In the genomic region with DNA sequence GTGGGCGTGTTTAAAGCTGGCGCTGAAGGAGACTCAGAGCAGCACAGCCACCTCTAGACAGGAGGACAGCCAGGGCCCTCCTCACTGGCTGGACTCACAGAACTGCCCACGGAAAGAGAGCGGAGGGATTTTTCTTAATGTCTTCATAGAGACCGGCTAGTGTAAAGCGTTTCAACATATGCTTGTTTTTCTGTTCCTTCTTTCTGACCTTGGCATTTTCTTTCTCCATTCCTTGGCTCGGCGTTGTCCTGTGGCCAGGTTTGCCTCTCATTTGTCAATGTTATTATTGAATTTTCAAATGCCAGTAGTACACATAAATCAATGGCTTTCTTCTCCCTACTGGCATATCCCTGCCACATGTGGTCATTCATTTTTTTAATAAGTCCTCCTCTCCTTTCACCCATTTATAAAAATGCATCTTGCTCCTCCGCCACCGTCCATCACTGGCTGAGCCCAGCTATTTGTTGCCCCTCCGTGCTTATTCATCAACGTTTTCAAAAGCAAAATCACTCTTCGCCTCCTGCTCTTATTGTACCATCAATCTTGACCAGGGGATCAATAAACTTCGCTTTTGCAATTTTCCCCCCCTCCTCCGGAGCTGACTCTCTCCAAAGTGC, we compare ENCODE assay signal across 10 mouse cellular contexts.
DNase-seq lines count a peak whose midpoint lies in the region; ATAC-seq and TF ChIP-seq lines count a peak whose summit lies in the region.
"Had no signal": no experiment of that assay in that cellular context is flagged by ENCODE, and none has a peak within 500 bp of the region (broad histone marks: within the 10 kb centered on the region; RNA-seq: fewer than 3 reads in every experiment).

No protein-coding gene starts in this region.

- WGBS in lung, embryonic 16.5 days, result 58% methylated on average over 15 of the region's 15 CpGs
- WGBS in hindbrain, postnatal 0 days, result 51% methylated on average over 15 of the region's 15 CpGs
- 46% methylated on average over 15 of the region's 15 CpGs for WGBS in neural tube, embryonic 14.5 days

- TF ChIP-seq CTCF in hindbrain, postnatal 0 days (IDR thresholded peaks at IDR 0.05; ENCODE audit: low read depth), result no peak

- no peaks in the 10 kb centered on the region; the same call in 1 of the 2 replicates for H3K4me1 ChIP-seq in lung, embryonic 16.5 days (replicated peaks; ENCODE audit: control insufficient read depth, insufficient read depth, low read length)
- H3K4me1 ChIP-seq in hindbrain, postnatal 0 days (ENCODE audit: insufficient read depth, low read length), result 0 out of 2 replicates have a peak, but pooled peaks cover 5% of the 10 kb centered on the region
- peaks cover 9% of the 10 kb centered on the region; the same call in 1 of the 2 replicates for H3K4me1 ChIP-seq in neural tube, embryonic 14.5 days (ENCODE audit: control insufficient read depth, insufficient read depth, low read length)

- H3K4me2 ChIP-seq in lung, embryonic 16.5 days (ENCODE audit: low read depth, low read length), result peak overlapping the region; percentile 38
- peak overlapping the region; percentile 48 for H3K4me2 ChIP-seq in hindbrain, postnatal 0 days (ENCODE audit: low read depth, low read length)
- peak overlapping the region; percentile 26 for H3K4me2 ChIP-seq in neural tube, embryonic 14.5 days (ENCODE audit: low read depth, low read length)
- H3K4me2 ChIP-seq: heart, embryonic 11.5 days had no signal

- H3K36me3 ChIP-seq in lung, embryonic 16.5 days (ENCODE audit: control insufficient read depth, insufficient read depth, low read length), result no peaks in the 10 kb centered on the region
- H3K36me3 ChIP-seq in hindbrain, postnatal 0 days (ENCODE audit: insufficient read depth, low read length), result no peaks in the 10 kb centered on the region
- no peaks in the 10 kb centered on the region for H3K36me3 ChIP-seq in neural tube, embryonic 14.5 days (ENCODE audit: control insufficient read depth, insufficient read depth, low read length)

- no peak overlapping the region for H3K27ac ChIP-seq in lung, embryonic 16.5 days (ENCODE audit: low read length)
- no peak overlapping the region for H3K27ac ChIP-seq in hindbrain, postnatal 0 days
- H3K27ac ChIP-seq in neural tube, embryonic 14.5 days (ENCODE audit: low read depth, low read length), result no peak overlapping the region

- no peaks in the 10 kb centered on the region for H3K27me3 ChIP-seq in lung, embryonic 16.5 days (ENCODE audit: control insufficient read depth, insufficient read depth, low read depth, low read length)
- H3K27me3 ChIP-seq in hindbrain, postnatal 0 days (ENCODE audit: insufficient read depth, low read length), result no peaks in the 10 kb centered on the region
- no peaks in the 10 kb centered on the region for H3K27me3 ChIP-seq in neural tube, embryonic 14.5 days (ENCODE audit: control insufficient read depth, insufficient read depth, low read length)

- DNase-seq in embryo, embryonic 10.5 days (ENCODE audit: low spot score), result peak; percentile 30
- DNase-seq in embryo, embryonic 10 days (ENCODE audit: low spot score), result no peak
- DNase-seq in lung, postnatal 4 days, result no peak
- peak; percentile 18 for DNase-seq in hindbrain, postnatal 0 days (ENCODE audit: low spot score)
- no peak for DNase-seq in gastrocnemius, postnatal 36 days
- DNase-seq in right cerebral cortex, adult 18-20 months, result no peak
- DNase-seq: kidney, adult 8-10 months had no signal

- H3K9ac ChIP-seq in lung, embryonic 16.5 days (ENCODE audit: low read length), result 0 out of 2 replicates have a peak overlapping the region, but pooled peaks have one; percentile 8
- peak overlapping the region; percentile 9; the same call in 1 of the 2 replicates for H3K9ac ChIP-seq in hindbrain, postnatal 0 days (replicated peaks; ENCODE audit: low read length)
- H3K9ac ChIP-seq in neural tube, embryonic 14.5 days (replicated peaks; ENCODE audit: low read depth, low read length), result no peak overlapping the region

- intact Hi-C loops in gastrocnemius, postnatal 36 days (cut with DNase I), result no loop called here

- ATAC-seq in lung, embryonic 16.5 days (ENCODE audit: low read depth), result no peak
- no peak for ATAC-seq in hindbrain, postnatal 0 days
- ATAC-seq in neural tube, embryonic 14.5 days (ENCODE audit: low read depth), result peak; percentile 25; the same call in 1 of the 2 replicates

- H3K4me3 ChIP-seq in lung, embryonic 16.5 days (ENCODE audit: low read length), result peak overlapping the region; percentile 12; the same call in 1 of the 2 replicates
- H3K4me3 ChIP-seq in hindbrain, postnatal 0 days (ENCODE audit: low read length), result peak overlapping the region; percentile 10; the same call in 1 of the 2 replicates
- H3K4me3 ChIP-seq in neural tube, embryonic 14.5 days (ENCODE audit: low read depth, low read length), result no peak overlapping the region; the same call in 1 of the 2 replicates

- no peaks in the 10 kb centered on the region for H3K9me3 ChIP-seq in lung, embryonic 16.5 days (ENCODE audit: control insufficient read depth, low read length)
- H3K9me3 ChIP-seq in hindbrain, postnatal 0 days (ENCODE audit: low read length), result no peaks in the 10 kb centered on the region
- H3K9me3 ChIP-seq in neural tube, embryonic 14.5 days (ENCODE audit: control insufficient read depth, low read length), result no peaks in the 10 kb centered on the region

Comparison
In these comparisons a context has a peak if more than half of its experiments do, and no peak if none do; other contexts are left out.
1. DNase-seq: peak in embryo, embryonic 10.5 days (single experiment) and hindbrain, postnatal 0 days (single experiment); none in embryo, embryonic 10 days (single experiment), lung, postnatal 4 days (0 of 2), gastrocnemius, postnatal 36 days (0 of 2) and right cerebral cortex, adult 18-20 months (single experiment).
2. Peak in every context shown above with its lines, with median percentiles within 50 percentile points of each other: H3K4me2 ChIP-seq.